Mouse (Mus musculus): ENCODE data around the gene Mmp15.

GRCm38 (mm10) chr8:95395186-95395918 lies 43.3 kb downstream of the Mmp15 start:
- TF ChIP-seq CTCF (IDR thresholded peaks at IDR 0.05; ENCODE audit: borderline replicate concordance, insufficient read depth, low read length) (no peak), POLR2A (IDR thresholded peaks at IDR 0.05; ENCODE audit: low read depth, low read length) (no peak)
